Mouse (Mus musculus): ENCODE results near the gene Arhgef16. TPM values are rescaled to one million over a fixed set of nuclear protein-coding genes. Genes with fewer than 3 reads are reported as not detected.

The Arhgef16 gene
- polyA plus RNA-seq (2017; shearing (Covaris generic)), result 0.72 TPM

GRCm38 (mm10) chr4:154301466-154301881 lies at the start of gene Arhgef16:
Gene Arhgef16 (minus strand): TSS chr4:154301676.

GRCm38 (mm10) chr4:154335761-154336160 lies 34.3 kb upstream of the Arhgef16 start, which contains the start of gene B230104I21Rik:
Gene B230104I21Rik (plus strand): TSS chr4:154336127.

Other genes with a start within 250 kb of the Arhgef16 start
- gene Trp73, start 161.5 kb downstream of the Arhgef16 start, polyA plus RNA-seq (2017; shearing (Covaris generic)), result 0.56 TPM
- gene Wrap73, start 159.3 kb downstream of the Arhgef16 start, polyA plus RNA-seq (2017; shearing (Covaris generic)), result 22.3 TPM
- 387 TPM for gene Tprgl, start 141.0 kb downstream of the Arhgef16 start, polyA plus RNA-seq (2017; shearing (Covaris generic))
- gene Megf6, start 130.9 kb downstream of the Arhgef16 start, polyA plus RNA-seq (2017; shearing (Covaris generic)), result 0.48 TPM
- not detected for gene B230104I21Rik, start 34.5 kb upstream of the Arhgef16 start, polyA plus RNA-seq (2017; shearing (Covaris generic))

All from effector memory CD4-positive, alpha-beta T cell, adult 7 months (primary cell).